Mouse (Mus musculus) adipose tissue, adult 10 weeks (tissue): ENCODE data around the gene Krtcap2. TPM values are rescaled to one million over a fixed set of nuclear protein-coding genes. Genes with fewer than 3 reads are reported as not detected.

Experiments
- polyA plus RNA-seq: library from polyadenylated mRNA; stranded (reverse); fragments of 350-450 nt; fragmentation: Illumina TruSeq; extraction: RNeasy Lipid Tissue Mini Kit (QIAGEN cat#74804); gene quantifications from one replicate; pipeline ENCODE4 v1.2.3, GENCODE M21; 2014; ENCODE audit warnings: low read depth, low replicate concordance

The Krtcap2 gene
- polyA plus RNA-seq: 96.9 TPM

GRCm38 (mm10) chr3:89245688-89246171 lies at the start of gene Krtcap2:
Krtcap2 (plus strand) TSS chr3:89245966.

DNA sequence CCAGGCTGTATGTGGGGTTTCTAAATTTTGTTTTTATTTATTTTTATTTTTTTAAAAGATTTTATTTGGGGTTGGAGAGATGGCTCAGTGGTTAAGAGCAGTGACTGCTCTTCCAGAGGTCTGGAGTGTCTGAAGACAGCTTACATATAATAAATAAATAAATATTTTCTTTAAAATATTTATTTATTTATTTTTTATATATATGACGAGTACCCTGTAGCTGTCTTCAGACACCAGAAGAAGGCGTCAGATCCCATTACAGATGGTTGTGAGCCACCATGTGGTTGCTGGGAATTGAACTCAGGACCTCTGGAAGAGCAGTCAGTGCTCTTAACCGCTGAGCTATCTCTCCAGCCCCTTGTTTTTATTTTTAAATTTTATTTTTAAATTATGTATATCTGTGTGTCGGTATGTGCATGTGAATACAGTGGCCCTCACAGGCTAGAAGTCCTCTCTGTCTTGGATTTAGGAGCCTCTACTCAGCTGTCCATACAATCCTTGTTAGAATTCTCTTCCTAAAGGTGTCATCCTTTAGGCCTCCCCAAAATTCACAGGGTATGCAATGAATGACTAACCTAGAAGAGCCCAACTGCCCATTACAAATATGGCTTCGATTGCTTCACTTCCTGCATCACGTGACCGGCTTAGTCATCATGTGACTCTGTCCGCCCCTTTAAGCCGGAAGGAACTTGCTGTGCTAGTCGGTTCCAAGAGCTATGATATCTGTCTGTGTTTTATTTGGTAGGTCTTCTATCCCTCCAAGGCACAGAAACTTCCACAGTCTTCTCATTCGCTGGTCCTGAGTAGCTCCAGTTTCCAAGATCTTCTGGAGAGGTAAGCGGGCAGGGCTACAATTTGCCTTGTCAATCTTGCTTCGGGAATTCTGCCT lies 43.3 kb upstream of the Krtcap2 start, which contains the start of gene Gba:
Gene Gba (plus strand): TSS at position 676 of the 889 bp plus-strand sequence.

DNA sequence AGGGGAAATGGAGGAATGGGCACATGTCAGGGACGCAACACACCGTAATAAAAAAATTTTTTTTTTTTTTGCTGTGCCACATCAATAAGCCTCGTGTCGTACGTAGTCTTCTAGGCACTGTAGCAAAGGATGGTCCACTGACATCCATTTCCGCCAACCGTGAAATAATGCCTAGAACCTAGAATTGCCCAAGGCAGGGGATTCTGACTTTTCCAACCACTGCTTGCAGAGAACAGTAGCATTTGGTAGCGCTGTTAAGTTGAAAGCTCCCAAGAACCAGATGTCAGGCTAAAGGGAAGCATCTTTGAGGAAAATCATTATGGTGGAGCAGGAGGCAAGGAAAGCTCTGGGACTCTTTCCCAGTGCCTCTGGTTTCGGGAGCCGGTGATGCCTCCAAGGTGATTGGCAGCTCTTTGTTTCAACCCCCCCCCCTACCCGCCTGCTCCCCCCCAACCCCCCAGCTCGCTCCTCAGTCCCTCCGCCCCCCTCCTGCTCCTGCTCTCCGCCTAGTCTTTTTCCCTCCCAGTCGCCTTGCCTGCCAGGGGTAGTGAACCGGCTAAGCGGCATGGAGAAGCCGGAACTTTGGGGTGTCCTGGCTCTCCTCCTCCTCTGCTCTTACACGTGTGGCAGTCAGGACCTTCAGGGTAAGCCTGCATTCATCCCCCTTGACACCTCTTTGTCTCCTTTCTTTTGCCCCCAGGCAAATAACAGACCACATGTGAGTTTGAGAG lies 30.9 kb upstream of the Krtcap2 start, which contains the start of gene Thbs3:
Gene Thbs3 (plus strand): TSS at position 500 of the 731 bp plus-strand sequence.

GRCm38 (mm10) chr3:89226900-89227299 lies 18.9 kb upstream of the Krtcap2 start, which contains the start of gene Mtx1:
Mtx1 (minus strand) TSS chr3:89227088.

DNA sequence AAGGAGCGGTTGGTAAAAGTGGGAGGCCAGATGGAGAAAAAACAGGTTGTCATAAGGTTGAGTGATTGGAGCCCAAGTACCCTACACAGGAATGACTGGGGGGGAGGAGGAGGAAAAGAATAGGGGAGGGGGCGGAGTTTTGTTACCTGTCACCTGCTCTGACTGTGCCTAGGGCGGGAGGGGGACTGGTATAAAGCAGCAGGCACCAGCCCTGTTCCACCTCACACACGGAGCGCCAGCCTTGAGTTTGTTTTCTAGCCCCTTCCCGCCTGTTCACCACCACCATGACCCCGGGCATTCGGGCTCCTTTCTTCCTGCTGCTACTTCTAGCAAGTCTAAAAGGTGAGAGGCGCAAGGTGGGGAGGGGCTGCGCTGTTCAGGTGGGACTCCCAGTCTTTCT lies 16.9 kb upstream of the Krtcap2 start, which contains the start of gene Muc1:
Gene Muc1 (plus strand): TSS at position 222 of the 400 bp plus-strand sequence.

GRCm38 (mm10) chr3:89246261-89247100 lies 715 bp downstream of the Krtcap2 start, which contains the start of gene Trim46:
Trim46 (minus strand) TSS chr3:89246309.

GRCm38 (mm10) chr3:89259076-89259475 lies 13.3 kb downstream of the Krtcap2 start, which contains the start of gene Dpm3:
Dpm3 (plus strand) TSS chr3:89259358.

GRCm38 (mm10) chr3:89270051-89270755 lies 24.4 kb downstream of the Krtcap2 start, which contains the start of gene Slc50a1:
Slc50a1 (minus strand) TSS chr3:89270570.

GRCm38 (mm10) chr3:89280606-89281511 lies 35.1 kb downstream of the Krtcap2 start, which contains the start of gene Efna1:
Efna1 (minus strand) TSS chr3:89281142.

Other genes with a start within 250 kb of the Krtcap2 start
- 22.7 TPM for gene Rusc1, start 152.7 kb upstream of the Krtcap2 start, polyA plus RNA-seq
- gene Gm43738, start 144.9 kb upstream of the Krtcap2 start, polyA plus RNA-seq: not detected
- 175 TPM for gene Fdps, start 144.0 kb upstream of the Krtcap2 start, polyA plus RNA-seq
- gene Pklr, start 109.8 kb upstream of the Krtcap2 start, polyA plus RNA-seq: 7.9 TPM
- 0.24 TPM for gene Hcn3, start 85.8 kb upstream of the Krtcap2 start, polyA plus RNA-seq
- 51.5 TPM for gene Clk2, start 81.2 kb upstream of the Krtcap2 start, polyA plus RNA-seq
- gene Scamp3, start 68.5 kb upstream of the Krtcap2 start, polyA plus RNA-seq: 56.1 TPM
- gene Fam189b, start 62.8 kb upstream of the Krtcap2 start, polyA plus RNA-seq: 5.8 TPM
- 67.8 TPM for gene Gba, start 43.0 kb upstream of the Krtcap2 start, polyA plus RNA-seq
- 30.3 TPM for gene Thbs3, start 30.8 kb upstream of the Krtcap2 start, polyA plus RNA-seq
- gene Mtx1, start 18.9 kb upstream of the Krtcap2 start, polyA plus RNA-seq: 92.5 TPM
- 1.0 TPM for gene Muc1, start 16.9 kb upstream of the Krtcap2 start, polyA plus RNA-seq
- gene Trim46, start 343 bp downstream of the Krtcap2 start, polyA plus RNA-seq: 2.9 TPM
- gene Dpm3, start 13.4 kb downstream of the Krtcap2 start, polyA plus RNA-seq: 152 TPM
- gene Slc50a1, start 24.6 kb downstream of the Krtcap2 start, polyA plus RNA-seq: 135 TPM
- 26.1 TPM for gene Efna1, start 35.2 kb downstream of the Krtcap2 start, polyA plus RNA-seq
- 1.3 TPM for gene Efna3, start 77.0 kb downstream of the Krtcap2 start, polyA plus RNA-seq
- 3.4 TPM for gene Efna4, start 92.1 kb downstream of the Krtcap2 start, polyA plus RNA-seq
- 145 TPM for gene Adam15, start 104.0 kb downstream of the Krtcap2 start, polyA plus RNA-seq
- gene Dcst2, start 116.0 kb downstream of the Krtcap2 start, polyA plus RNA-seq: 2.8 TPM
- 5.4 TPM for gene Dcst1, start 119.3 kb downstream of the Krtcap2 start, polyA plus RNA-seq
- gene Zbtb7b, start 148.8 kb downstream of the Krtcap2 start, polyA plus RNA-seq: 52.0 TPM
- gene Lenep, start 156.8 kb downstream of the Krtcap2 start, polyA plus RNA-seq: 1.8 TPM
- gene Flad1, start 165.9 kb downstream of the Krtcap2 start, polyA plus RNA-seq: 24.9 TPM
- 34.3 TPM for gene Cks1b, start 172.4 kb downstream of the Krtcap2 start, polyA plus RNA-seq
- 76.1 TPM for gene Shc1, start 172.5 kb downstream of the Krtcap2 start, polyA plus RNA-seq
- gene Pygo2, start 184.2 kb downstream of the Krtcap2 start, polyA plus RNA-seq: 30.1 TPM
- gene Pbxip1, start 190.7 kb downstream of the Krtcap2 start, polyA plus RNA-seq: 70.3 TPM
- 74.9 TPM for gene Pmvk, start 208.6 kb downstream of the Krtcap2 start, polyA plus RNA-seq